Mouse (Mus musculus) embryonic facial prominence, embryonic 13.5 days (tissue): ENCODE results near the gene Sorcs3. TPM values are rescaled to one million over a fixed set of nuclear protein-coding genes. Genes with fewer than 3 reads are reported as not detected.

Experiments
- ATAC-seq: fragments of 200-750 bp; cut with Nextera tagmentation; 2 replicates; pipeline ENCODE4 v1.8.0; 2017; ENCODE audit warnings: low read depth; ENCODE audit not compliant: insufficient number of reproducible peaks, insufficient read depth, low FRiP score, low TSS enrichment
- H3K27ac ChIP-seq: fragments of 300-500 bp; sonication (generic); 2 replicates; pipeline ENCODE4 v1.5.1; 2015; ENCODE audit warnings: moderate library complexity, mild to moderate bottlenecking, inconsistent platforms
- H3K27me3 ChIP-seq: fragments of 300-500 bp; sonication (generic); 2 replicates; pipeline ENCODE4 v1.6.1; 2015; ENCODE audit warnings: mild to moderate bottlenecking, inconsistent platforms
- H3K36me3 ChIP-seq: fragments of 300-500 bp; sonication (generic); 2 replicates; pipeline ENCODE4 v1.6.1; 2015; ENCODE audit warnings: mild to moderate bottlenecking, inconsistent platforms
- H3K4me1 ChIP-seq: fragments of 300-500 bp; sonication (generic); 2 replicates; pipeline ENCODE4 v1.6.1; 2015; ENCODE audit warnings: inconsistent platforms
- H3K4me2 ChIP-seq: fragments of 300-500 bp; sonication (generic); 2 replicates; pipeline ENCODE4 v1.6.1; 2015; ENCODE audit warnings: moderate library complexity, mild to moderate bottlenecking, inconsistent platforms
- H3K4me3 ChIP-seq: fragments of 300-500 bp; sonication (generic); 2 replicates; pipeline ENCODE4 v1.5.1; 2015; ENCODE audit warnings: mild to moderate bottlenecking, inconsistent platforms
- H3K9ac ChIP-seq: fragments of 300-500 bp; sonication (generic); 2 replicates; pipeline ENCODE4 v1.6.1; 2015; ENCODE audit warnings: mild to moderate bottlenecking, inconsistent platforms
- H3K9me3 ChIP-seq: fragments of 300-500 bp; sonication (generic); 2 replicates; pipeline ENCODE4 v1.6.1; 2016; ENCODE audit warnings: inconsistent platforms
- WGBS: fragments of 180-500 bp; shearing (Covaris S2); methylation state at CpG from one replicate; pipeline ENCODE4 v1.1.7; 2015; ENCODE audit warnings: mixed read lengths; 5-methylcytosine and 5-hydroxymethylcytosine counted together
- polyA plus RNA-seq: library from polyadenylated mRNA; unstranded; fragments of >200 nt; fragmentation: Nextera tagmentation; extraction: Ambion mirVana; gene quantifications from 2 replicates; pipeline ENCODE4 v1.2.1, GENCODE M21; 2015

Sorcs3 gene
- polyA plus RNA-seq, 1 experiment from 2014 or later = 0.55 TPM

- Histone ChIP-seq H3K9me3 (no peaks in the 10 kb centered on the region), H3K9ac (no peak overlapping the region), H3K27ac (no peak overlapping the region), H3K4me1 (no peaks in the 10 kb centered on the region), H3K4me2 (no peak overlapping the region), H3K4me3 (no peak overlapping the region), H3K36me3 (no peaks in the 10 kb centered on the region), H3K27me3 (no peaks in the 10 kb centered on the region)
- WGBS = 90% methylated on average over 7 of the region's 7 CpGs
- ATAC-seq = no peak
Observed at GRCm38 (mm10) chr19:48545421-48546132, 339.8 kb downstream of the Sorcs3 start.

- H3K9me3 ChIP-seq = no peaks in the 10 kb centered on the region
- no peaks in the 10 kb centered on the region for H3K36me3 ChIP-seq
- H3K27me3 ChIP-seq = no peaks in the 10 kb centered on the region
- H3K4me1 ChIP-seq = no peaks in the 10 kb centered on the region
- no peak overlapping the region for H3K9ac ChIP-seq
- no peak for ATAC-seq
- H3K27ac ChIP-seq = no peak overlapping the region
- H3K4me3 ChIP-seq = no peak overlapping the region
- H3K4me2 ChIP-seq = no peak overlapping the region
- WGBS = 83% methylated on average over 2 of the region's 2 CpGs
Observed at GRCm38 (mm10) chr19:48546133-48546448, 340.3 kb downstream of the Sorcs3 start.

- 10% methylated on average over 9 of the region's 9 CpGs for WGBS
- no peaks in the 10 kb centered on the region for H3K36me3 ChIP-seq
- H3K4me1 ChIP-seq = no peaks in the 10 kb centered on the region
- no peak overlapping the region for H3K27ac ChIP-seq
- H3K9me3 ChIP-seq = no peaks in the 10 kb centered on the region
- no peak overlapping the region for H3K4me3 ChIP-seq
- ATAC-seq = no peak
- H3K4me2 ChIP-seq = no peak overlapping the region
- no peaks in the 10 kb centered on the region for H3K27me3 ChIP-seq
- H3K9ac ChIP-seq = no peak overlapping the region
Observed at GRCm38 (mm10) chr19:48548143-48548881, 342.5 kb downstream of the Sorcs3 start.

- no peaks in the 10 kb centered on the region for H3K4me1 ChIP-seq
- H3K9ac ChIP-seq = no peak overlapping the region
- no peaks in the 10 kb centered on the region for H3K9me3 ChIP-seq
- no peak overlapping the region for H3K4me3 ChIP-seq
- 58% methylated on average over 2 of the region's 2 CpGs for WGBS
- ATAC-seq = no peak
- H3K27ac ChIP-seq = no peak overlapping the region
- H3K4me2 ChIP-seq = no peak overlapping the region
- no peaks in the 10 kb centered on the region for H3K27me3 ChIP-seq
- H3K36me3 ChIP-seq = no peaks in the 10 kb centered on the region
Observed at GRCm38 (mm10) chr19:48559432-48559831, 353.6 kb downstream of the Sorcs3 start.

GRCm38 (mm10) chr19:48575736-48576135, 369.9 kb downstream of the Sorcs3 start:
- no peaks in the 10 kb centered on the region for H3K27me3 ChIP-seq
- no peak overlapping the region for H3K4me2 ChIP-seq
- WGBS = 64% methylated on average over 1 of the region's 1 CpGs
- H3K36me3 ChIP-seq = no peaks in the 10 kb centered on the region
- no peak overlapping the region for H3K9ac ChIP-seq
- ATAC-seq = no peak
- no peaks in the 10 kb centered on the region for H3K9me3 ChIP-seq
- H3K27ac ChIP-seq = no peak overlapping the region
- H3K4me1 ChIP-seq = no peaks in the 10 kb centered on the region
- no peak overlapping the region for H3K4me3 ChIP-seq

- H3K4me2 ChIP-seq = no peak overlapping the region
- H3K4me3 ChIP-seq = no peak overlapping the region
- no peak overlapping the region for H3K27ac ChIP-seq
- H3K9me3 ChIP-seq = no peaks in the 10 kb centered on the region
- no peak overlapping the region for H3K9ac ChIP-seq
- no peak for ATAC-seq
- 89% methylated on average over 5 of the region's 5 CpGs for WGBS
- H3K4me1 ChIP-seq = no peaks in the 10 kb centered on the region
- no peaks in the 10 kb centered on the region for H3K27me3 ChIP-seq
- no peaks in the 10 kb centered on the region for H3K36me3 ChIP-seq
Observed at GRCm38 (mm10) chr19:48577169-48577568, 371.3 kb downstream of the Sorcs3 start.

GRCm38 (mm10) chr19:48584938-48585560, 379.2 kb downstream of the Sorcs3 start:
- H3K4me2 ChIP-seq = no peak overlapping the region
- H3K4me1 ChIP-seq = no peaks in the 10 kb centered on the region
- H3K36me3 ChIP-seq = no peaks in the 10 kb centered on the region
- no peaks in the 10 kb centered on the region for H3K9me3 ChIP-seq
- no peak overlapping the region for H3K4me3 ChIP-seq
- H3K9ac ChIP-seq = no peak overlapping the region
- H3K27ac ChIP-seq = no peak overlapping the region
- H3K27me3 ChIP-seq = no peaks in the 10 kb centered on the region
- 74% methylated on average over 8 of the region's 8 CpGs for WGBS
- ATAC-seq = no peak

- H3K4me2 ChIP-seq = no peak overlapping the region
- H3K36me3 ChIP-seq = no peaks in the 10 kb centered on the region
- no peak overlapping the region for H3K9ac ChIP-seq
- H3K27ac ChIP-seq = no peak overlapping the region
- no peaks in the 10 kb centered on the region for H3K4me1 ChIP-seq
- H3K27me3 ChIP-seq = no peaks in the 10 kb centered on the region
- no peak for ATAC-seq
- no peak overlapping the region for H3K4me3 ChIP-seq
- 38% methylated on average over 1 of the region's 1 CpGs for WGBS
- no peaks in the 10 kb centered on the region for H3K9me3 ChIP-seq
Observed at GRCm38 (mm10) chr19:48616951-48617350, 411.1 kb downstream of the Sorcs3 start.

GRCm38 (mm10) chr19:48630671-48631327, 425.0 kb downstream of the Sorcs3 start:
- Histone ChIP-seq H3K9ac (no peak overlapping the region), H3K9me3 (no peaks in the 10 kb centered on the region), H3K4me3 (no peak overlapping the region), H3K27me3 (no peaks in the 10 kb centered on the region), H3K36me3 (no peaks in the 10 kb centered on the region), H3K4me1 (no peaks in the 10 kb centered on the region), H3K27ac (no peak overlapping the region), H3K4me2 (no peak overlapping the region)
- ATAC-seq = no peak
- WGBS = 39% methylated on average over 6 of the region's 6 CpGs

GRCm38 (mm10) chr19:48642566-48642965, 436.7 kb downstream of the Sorcs3 start:
- Histone ChIP-seq H3K4me1 (no peaks in the 10 kb centered on the region), H3K4me3 (no peak overlapping the region), H3K27ac (no peak overlapping the region), H3K36me3 (no peaks in the 10 kb centered on the region), H3K9ac (no peak overlapping the region), H3K27me3 (no peaks in the 10 kb centered on the region), H3K4me2 (no peak overlapping the region), H3K9me3 (no peaks in the 10 kb centered on the region)
- WGBS = 81% methylated on average over 4 of the region's 4 CpGs
- ATAC-seq = no peak

- Histone ChIP-seq H3K9me3 (no peaks in the 10 kb centered on the region), H3K27me3 (no peaks in the 10 kb centered on the region), H3K27ac (no peak overlapping the region), H3K4me1 (no peaks in the 10 kb centered on the region), H3K36me3 (no peaks in the 10 kb centered on the region), H3K9ac (no peak overlapping the region), H3K4me2 (no peak overlapping the region), H3K4me3 (no peak overlapping the region)
- ATAC-seq = no peak
- WGBS = 73% methylated on average over 2 of the region's 2 CpGs
Observed at GRCm38 (mm10) chr19:48649941-48650340, 444.1 kb downstream of the Sorcs3 start.
